Mouse (Mus musculus) ovary, postnatal 14 days (tissue): ENCODE measurements around the gene Fam205a4.
"Not testable (repeated sequence)": the region's sequence is repeated elsewhere in the genome, so short reads cannot be mapped to it uniquely, and the experiment has no call there.

ENCODE experiments used
- DNase-seq: peaks from one replicate; pipeline ENCODE4 v3.0.0; 2022; ENCODE audit warnings: low spot score

Fam205a4 gene

DNA sequence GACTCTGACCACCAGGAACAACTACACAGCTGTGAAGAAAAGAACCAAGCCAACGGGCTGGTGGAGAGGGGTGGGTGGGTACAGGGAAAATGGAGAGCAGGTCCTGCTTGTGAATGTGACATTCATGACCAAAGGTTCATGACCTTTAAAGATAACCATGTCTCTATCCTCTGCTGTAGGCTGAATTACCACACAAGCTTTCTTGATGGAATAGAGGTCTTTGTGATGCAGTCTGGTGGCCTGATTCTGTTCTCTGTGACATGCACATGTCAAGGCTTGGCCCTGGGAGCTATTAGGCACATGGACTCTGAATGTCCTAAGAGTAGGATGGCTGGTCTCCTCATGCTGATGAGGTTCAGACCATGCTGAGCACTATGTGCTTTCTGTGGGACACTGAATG is at the start of gene Fam205a4:
Gene Fam205a4, plus strand, starts transcription at position 301 of the 400 bp plus-strand sequence.
- not testable (repeated sequence) for DNase-seq

DNA sequence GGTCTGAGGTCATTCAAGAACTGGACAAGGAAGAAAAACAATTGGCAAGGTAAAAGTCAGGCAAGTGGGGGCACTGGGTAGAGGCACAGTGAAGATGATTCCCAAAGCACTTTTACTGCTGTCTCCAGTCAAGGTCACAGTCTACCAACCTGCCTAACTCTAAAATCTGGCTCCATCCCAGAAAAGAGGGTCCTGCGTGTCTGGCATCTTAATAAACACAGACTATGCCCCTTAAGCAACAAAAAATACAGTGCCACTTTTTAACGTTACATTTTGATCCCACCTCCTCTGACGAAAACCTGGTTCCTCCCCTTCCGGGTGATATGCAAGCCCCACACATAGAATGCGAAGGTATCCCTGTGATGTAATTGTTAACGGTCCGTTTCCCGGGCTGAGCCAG is 24.6 kb upstream of the Fam205a4 start, which contains the start of gene Gm20878:
Gene Gm20878, plus strand, starts transcription at position 301 of the 400 bp plus-strand sequence.
- not testable (repeated sequence) for DNase-seq
